Mouse (Mus musculus): ENCODE data around the gene Psma6. TPM values are rescaled to one million over a fixed set of nuclear protein-coding genes. Genes with fewer than 3 reads are reported as not detected.

The Psma6 gene
- polyA plus RNA-seq, 1 experiment from 2014 or later, result 473 TPM

- Histone ChIP-seq H3K4me2 (replicated peaks; ENCODE audit: low read depth, low read length) (no peak overlapping the region), H3K27me3 (ENCODE audit: control insufficient read depth, insufficient read depth, low read length) (no peaks in the 10 kb centered on the region), H3K9ac (ENCODE audit: low read depth, low read length) (no peak overlapping the region), H3K36me3 (ENCODE audit: control insufficient read depth, insufficient read depth, low read length) (no peaks in the 10 kb centered on the region), H3K27ac (ENCODE audit: low read depth, low read length) (no peak overlapping the region), H3K4me3 (ENCODE audit: low read length) (no peak overlapping the region), H3K4me1 (ENCODE audit: control insufficient read depth, insufficient read depth, low read length) (no peaks in the 10 kb centered on the region), H3K9me3 (ENCODE audit: control insufficient read depth, low read length) (peaks cover 4% of the 10 kb centered on the region; the same call in 1 of the 2 replicates)
- ATAC-seq (ENCODE audit: low FRiP score, low TSS enrichment), result no peak
- WGBS, result 85% methylated on average over 4 of the region's 4 CpGs
These were observed 45.9 kb downstream of the Psma6 start for GRCm38 (mm10) chr12:55429956-55430355.

DNA sequence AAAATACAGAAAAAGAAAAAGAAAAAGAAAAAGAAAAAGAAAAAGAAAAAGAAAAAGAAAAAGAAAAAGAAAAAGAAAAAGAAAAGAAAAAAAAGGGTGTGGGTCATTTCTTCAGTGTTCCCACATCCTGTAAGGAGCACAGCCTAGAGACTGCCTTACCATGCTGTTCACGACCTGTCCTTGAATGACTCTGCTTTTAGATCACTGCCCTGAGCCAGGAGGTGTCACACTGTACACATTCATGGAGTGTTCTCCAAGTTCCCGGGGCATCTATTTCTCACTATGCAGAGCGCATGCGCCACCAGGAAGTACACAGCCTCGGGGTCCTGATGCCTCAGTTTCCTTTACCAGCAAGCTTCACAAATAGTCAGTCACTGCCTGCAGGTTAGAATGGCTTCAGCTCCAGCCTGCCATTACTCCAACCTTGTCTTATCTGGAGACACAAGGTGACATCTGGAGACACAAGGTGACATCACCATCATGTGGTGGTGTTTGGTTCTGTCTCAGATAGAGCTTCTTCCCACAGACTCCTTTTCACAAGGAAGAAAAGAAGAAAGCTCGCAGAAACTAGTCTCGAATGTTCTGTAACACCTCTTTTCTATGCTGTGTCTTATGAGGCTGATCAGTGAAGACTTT is 48.4 kb downstream of the Psma6 start:
- 90% methylated on average over 7 of the region's 7 CpGs for WGBS
- no peak for ATAC-seq (ENCODE audit: low FRiP score, low TSS enrichment)

DNA sequence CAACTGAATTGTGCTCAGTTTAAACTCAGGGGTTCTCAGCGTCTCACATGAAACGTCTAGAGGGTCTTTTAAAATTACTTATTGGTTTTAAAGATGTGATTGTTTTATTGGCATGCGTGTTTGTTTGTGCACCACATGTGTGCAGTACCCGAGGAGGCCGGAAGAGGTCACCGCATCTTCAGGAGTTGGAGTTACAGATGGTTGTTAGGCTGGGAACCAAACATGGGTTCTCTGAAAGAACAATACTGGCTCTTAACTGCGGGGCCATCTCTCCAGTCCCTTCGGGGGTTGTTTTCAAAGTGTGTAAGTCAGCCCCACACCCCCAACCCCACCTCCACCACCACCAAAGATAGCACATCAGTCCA is 48.9 kb downstream of the Psma6 start:
- 94% methylated on average over 8 of the region's 8 CpGs for WGBS
- Histone ChIP-seq H3K4me2 (replicated peaks; ENCODE audit: low read depth, low read length) (no peak overlapping the region), H3K9ac (ENCODE audit: low read depth, low read length) (no peak overlapping the region), H3K4me1 (ENCODE audit: control insufficient read depth, insufficient read depth, low read length) (peaks cover 8% of the 10 kb centered on the region; the same call in 1 of the 2 replicates), H3K4me3 (ENCODE audit: low read length) (no peak overlapping the region), H3K27me3 (ENCODE audit: control insufficient read depth, insufficient read depth, low read length) (no peaks in the 10 kb centered on the region), H3K27ac (ENCODE audit: low read depth, low read length) (no peak overlapping the region), H3K9me3 (ENCODE audit: control insufficient read depth, low read length) (peaks cover 4% of the 10 kb centered on the region; the same call in 1 of the 2 replicates), H3K36me3 (ENCODE audit: control insufficient read depth, insufficient read depth, low read length) (no peaks in the 10 kb centered on the region)
- no peak for ATAC-seq (ENCODE audit: low FRiP score, low TSS enrichment)

More for the DNA sequence above, 48.4 kb downstream of the Psma6 start:
- Histone ChIP-seq H3K27me3 (ENCODE audit: control insufficient read depth, insufficient read depth, low read length) (no peaks in the 10 kb centered on the region), H3K36me3 (ENCODE audit: control insufficient read depth, insufficient read depth, low read length) (no peaks in the 10 kb centered on the region), H3K4me2 (replicated peaks; ENCODE audit: low read depth, low read length) (no peak overlapping the region), H3K9ac (ENCODE audit: low read depth, low read length) (no peak overlapping the region), H3K4me1 (ENCODE audit: control insufficient read depth, insufficient read depth, low read length) (peaks cover 5% of the 10 kb centered on the region; the same call in 1 of the 2 replicates), H3K27ac (ENCODE audit: low read depth, low read length) (no peak overlapping the region), H3K9me3 (ENCODE audit: control insufficient read depth, low read length) (peaks cover 4% of the 10 kb centered on the region; the same call in 1 of the 2 replicates), H3K4me3 (ENCODE audit: low read length) (no peak overlapping the region)

DNA sequence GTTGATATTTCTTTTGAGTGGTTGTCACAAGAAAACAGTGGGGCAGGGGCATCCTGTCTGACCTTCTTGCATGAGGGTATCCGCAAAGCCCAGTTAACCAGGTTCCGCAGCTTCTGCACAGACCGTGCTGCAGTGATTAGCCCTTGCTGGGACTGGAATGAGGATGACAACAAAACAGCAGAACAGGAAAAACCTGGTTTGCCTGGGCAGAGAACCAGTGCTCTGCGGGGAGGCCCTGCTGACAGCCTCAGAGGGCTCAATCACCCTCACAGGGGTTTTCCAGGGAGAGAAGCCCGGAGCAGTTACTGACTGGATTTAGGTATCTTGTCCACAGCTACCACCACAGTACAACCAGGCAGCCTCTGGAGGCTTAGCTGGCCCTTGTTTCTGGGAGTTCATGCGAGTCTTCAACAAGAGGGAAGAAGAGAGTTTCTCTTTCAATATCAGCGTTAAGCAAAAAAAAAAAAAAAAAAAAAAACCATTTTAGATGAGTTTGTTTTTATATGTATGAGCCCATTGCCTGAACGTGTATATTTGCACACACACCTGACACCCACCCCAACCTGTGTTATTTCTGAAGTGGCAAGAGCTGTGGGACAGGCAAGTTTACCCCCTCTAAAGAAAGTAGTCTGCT is 49.9 kb downstream of the Psma6 start:
- ATAC-seq (ENCODE audit: low FRiP score, low TSS enrichment), result no peak
- H3K36me3 ChIP-seq (ENCODE audit: control insufficient read depth, insufficient read depth, low read length), result no peaks in the 10 kb centered on the region
- no peak overlapping the region for H3K27ac ChIP-seq (ENCODE audit: low read depth, low read length)
- H3K4me1 ChIP-seq (ENCODE audit: control insufficient read depth, insufficient read depth, low read length), result peaks cover 17% of the 10 kb centered on the region
- WGBS, result 55% methylated on average over 8 of the region's 8 CpGs
- no peak overlapping the region for H3K4me3 ChIP-seq (ENCODE audit: low read length)
- no peaks in the 10 kb centered on the region for H3K27me3 ChIP-seq (ENCODE audit: control insufficient read depth, insufficient read depth, low read length)
- H3K9ac ChIP-seq (ENCODE audit: low read depth, low read length), result no peak overlapping the region
- H3K4me2 ChIP-seq (replicated peaks; ENCODE audit: low read depth, low read length), result no peak overlapping the region
- H3K9me3 ChIP-seq (ENCODE audit: control insufficient read depth, low read length), result peaks cover 4% of the 10 kb centered on the region; the same call in 1 of the 2 replicates

DNA sequence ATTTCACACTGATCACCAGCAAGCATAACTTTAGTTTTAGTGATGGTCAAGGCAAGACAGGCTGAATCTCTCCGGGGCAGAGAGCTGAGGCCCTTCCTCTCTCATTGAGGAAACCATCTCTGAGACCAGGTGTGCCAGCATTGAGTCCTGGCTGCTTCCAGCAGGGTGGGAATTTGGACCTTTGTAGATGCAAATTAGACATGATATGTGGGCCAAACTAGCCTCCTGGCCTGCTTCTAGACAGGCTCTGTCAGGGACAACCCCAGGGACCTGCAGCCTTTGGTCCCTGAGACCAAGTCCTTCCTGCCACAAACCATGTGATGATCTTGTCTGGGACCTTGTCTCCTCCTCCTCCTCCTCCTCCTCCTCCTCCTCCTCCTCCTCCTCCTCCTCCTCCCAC is 51.1 kb downstream of the Psma6 start:
- peaks cover 4% of the 10 kb centered on the region; the same call in 1 of the 2 replicates for H3K9me3 ChIP-seq (ENCODE audit: control insufficient read depth, low read length)
- ATAC-seq (ENCODE audit: low FRiP score, low TSS enrichment), result no peak
- H3K4me1 ChIP-seq (ENCODE audit: control insufficient read depth, insufficient read depth, low read length), result peaks cover 19% of the 10 kb centered on the region
- H3K27me3 ChIP-seq (ENCODE audit: control insufficient read depth, insufficient read depth, low read length), result no peaks in the 10 kb centered on the region
- H3K27ac ChIP-seq (ENCODE audit: low read depth, low read length), result no peak overlapping the region
- H3K4me2 ChIP-seq (replicated peaks; ENCODE audit: low read depth, low read length), result no peak overlapping the region
- no peak overlapping the region for H3K4me3 ChIP-seq (ENCODE audit: low read length)
- H3K9ac ChIP-seq (ENCODE audit: low read depth, low read length), result no peak overlapping the region
- WGBS, result 91% methylated on average over 1 of the region's 1 CpGs
- H3K36me3 ChIP-seq (ENCODE audit: control insufficient read depth, insufficient read depth, low read length), result no peaks in the 10 kb centered on the region

GRCm38 (mm10) chr12:55437122-55437826 is 53.3 kb downstream of the Psma6 start:
- no peaks in the 10 kb centered on the region for H3K36me3 ChIP-seq (ENCODE audit: control insufficient read depth, insufficient read depth, low read length)
- peaks cover 4% of the 10 kb centered on the region; the same call in 1 of the 2 replicates for H3K9me3 ChIP-seq (ENCODE audit: control insufficient read depth, low read length)
- WGBS, result 57% methylated on average over 13 of the region's 13 CpGs
- no peak overlapping the region for H3K4me3 ChIP-seq (ENCODE audit: low read length)
- H3K27me3 ChIP-seq (ENCODE audit: control insufficient read depth, insufficient read depth, low read length), result no peaks in the 10 kb centered on the region
- no peak overlapping the region for H3K9ac ChIP-seq (ENCODE audit: low read depth, low read length)
- ATAC-seq (ENCODE audit: low FRiP score, low TSS enrichment), result no peak
- H3K4me1 ChIP-seq (ENCODE audit: control insufficient read depth, insufficient read depth, low read length), result peaks cover 19% of the 10 kb centered on the region
- no peak overlapping the region for H3K27ac ChIP-seq (ENCODE audit: low read depth, low read length)
- H3K4me2 ChIP-seq (replicated peaks; ENCODE audit: low read depth, low read length), result no peak overlapping the region

GRCm38 (mm10) chr12:55438058-55438457 is 54.0 kb downstream of the Psma6 start:
- H3K4me2 ChIP-seq (replicated peaks; ENCODE audit: low read depth, low read length), result peak overlapping the region; percentile 37; the same call in 1 of the 2 replicates
- H3K27me3 ChIP-seq (ENCODE audit: control insufficient read depth, insufficient read depth, low read length), result no peaks in the 10 kb centered on the region
- no peaks in the 10 kb centered on the region for H3K36me3 ChIP-seq (ENCODE audit: control insufficient read depth, insufficient read depth, low read length)
- peaks cover 19% of the 10 kb centered on the region for H3K4me1 ChIP-seq (ENCODE audit: control insufficient read depth, insufficient read depth, low read length)
- H3K9me3 ChIP-seq (ENCODE audit: control insufficient read depth, low read length), result peaks cover 3% of the 10 kb centered on the region; the same call in 1 of the 2 replicates
- no peak for ATAC-seq (ENCODE audit: low FRiP score, low TSS enrichment)
- 77% methylated on average over 10 of the region's 10 CpGs for WGBS
- H3K9ac ChIP-seq (ENCODE audit: low read depth, low read length), result peak overlapping the region; percentile 37; the same call in 1 of the 2 replicates
- no peak overlapping the region for H3K4me3 ChIP-seq (ENCODE audit: low read length)
- H3K27ac ChIP-seq (ENCODE audit: low read depth, low read length), result no peak overlapping the region

DNA sequence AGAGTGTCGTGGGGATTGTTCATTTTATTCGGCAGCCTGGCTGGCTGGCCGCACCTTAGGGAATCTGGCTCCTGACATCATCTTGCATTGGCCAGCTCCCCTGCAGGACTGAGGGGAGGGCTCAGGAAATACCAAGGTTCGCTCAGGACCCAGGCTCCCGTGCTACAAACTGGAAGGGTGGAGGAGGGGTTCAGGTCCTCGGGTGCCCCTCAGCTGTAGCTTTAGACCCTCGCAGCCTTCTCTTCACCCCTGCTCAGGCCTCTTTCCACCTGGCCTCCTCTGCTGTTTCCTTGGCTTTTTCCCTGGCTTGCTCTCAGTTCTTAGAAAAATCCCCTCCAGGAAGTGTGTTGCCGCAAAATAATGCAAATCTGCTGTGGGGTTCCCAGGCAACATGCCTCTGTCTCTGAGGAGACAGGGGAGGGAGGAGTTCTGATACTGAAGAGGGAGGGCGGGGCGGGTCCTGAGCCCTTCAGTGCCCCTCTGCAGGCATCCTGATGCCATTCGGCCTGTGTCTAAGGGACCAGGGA is 54.7 kb downstream of the Psma6 start:
- whole genome bisulfite sequencing, result 12% methylated on average over 11 of the region's 11 CpGs
- H3K9ac ChIP-seq (ENCODE audit: low read depth, low read length), result peak overlapping the region; percentile 37

More for the DNA sequence above, 54.7 kb downstream of the Psma6 start:
- Histone ChIP-seq H3K27me3 (ENCODE audit: control insufficient read depth, insufficient read depth, low read length) (no peaks in the 10 kb centered on the region), H3K36me3 (ENCODE audit: control insufficient read depth, insufficient read depth, low read length) (no peaks in the 10 kb centered on the region), H3K4me1 (ENCODE audit: control insufficient read depth, insufficient read depth, low read length) (peaks cover 19% of the 10 kb centered on the region), H3K4me3 (ENCODE audit: low read length) (no peak overlapping the region), H3K27ac (ENCODE audit: low read depth, low read length) (peak overlapping the region; percentile 51; the same call in 1 of the 2 replicates), H3K9me3 (ENCODE audit: control insufficient read depth, low read length) (no peaks in the 10 kb centered on the region), H3K4me2 (replicated peaks; ENCODE audit: low read depth, low read length) (peak overlapping the region; percentile 37)
- ATAC-seq (ENCODE audit: low FRiP score, low TSS enrichment), result peak; percentile 61
